Mouse (Mus musculus): ENCODE results near the gene Map4k1.

Gene Map4k1

GRCm38 (mm10) chr7:28981651-28982273 is at the start of gene Map4k1, which contains the start of gene Eif3k:
Map4k1 (plus strand) TSS chr7:28982050.
Eif3k (minus strand) TSS chr7:28981864.
- DNase-seq: peak; percentile 98

- no peak for DNase-seq
Observed at GRCm38 (mm10) chr7:28932421-28933041, 49.3 kb upstream of the Map4k1 start.

- DNase-seq: no peak
Observed at GRCm38 (mm10) chr7:28933825-28934224, 48.0 kb upstream of the Map4k1 start.

GRCm38 (mm10) chr7:28936787-28937186 is 45.1 kb upstream of the Map4k1 start:
- no peak for DNase-seq

- DNase-seq: no peak
Observed at GRCm38 (mm10) chr7:28938654-28939053, 43.2 kb upstream of the Map4k1 start.

GRCm38 (mm10) chr7:28939418-28940183 is 42.2 kb upstream of the Map4k1 start:
- DNase-seq: no peak

- DNase-seq: no peak
Observed at GRCm38 (mm10) chr7:28941129-28941528, 40.7 kb upstream of the Map4k1 start.

- DNase-seq: no peak
Observed at GRCm38 (mm10) chr7:28941542-28941941, 40.3 kb upstream of the Map4k1 start.

- no peak for DNase-seq
Observed at GRCm38 (mm10) chr7:28943451-28944180, 38.2 kb upstream of the Map4k1 start.

- no peak for DNase-seq
Observed at GRCm38 (mm10) chr7:28944756-28945415, 37.0 kb upstream of the Map4k1 start.

- no peak for DNase-seq
Observed at GRCm38 (mm10) chr7:28945416-28946270, 36.2 kb upstream of the Map4k1 start.

- DNase-seq: no peak
Observed at GRCm38 (mm10) chr7:28946271-28946610, 35.6 kb upstream of the Map4k1 start.

- DNase-seq: no peak
Observed at GRCm38 (mm10) chr7:28948746-28949145, 33.1 kb upstream of the Map4k1 start.

GRCm38 (mm10) chr7:28949298-28949697 is 32.6 kb upstream of the Map4k1 start:
- no peak for DNase-seq

GRCm38 (mm10) chr7:28950346-28951037 is 31.4 kb upstream of the Map4k1 start:
- DNase-seq: no peak

GRCm38 (mm10) chr7:28951764-28952163 is 30.1 kb upstream of the Map4k1 start:
- no peak for DNase-seq

- DNase-seq: no peak
Observed at GRCm38 (mm10) chr7:28952786-28953185, 29.1 kb upstream of the Map4k1 start.

GRCm38 (mm10) chr7:28953476-28954376 is 28.1 kb upstream of the Map4k1 start:
- DNase-seq: no peak

GRCm38 (mm10) chr7:28954773-28955172 is 27.1 kb upstream of the Map4k1 start:
- no peak for DNase-seq

GRCm38 (mm10) chr7:28955295-28955897 is 26.5 kb upstream of the Map4k1 start:
- no peak for DNase-seq

Data from cerebellum, adult 9-11 months (tissue).